Mouse (Mus musculus): Measurements from ENCODE around the gene Edaradd. TPM values are rescaled to one million over a fixed set of nuclear protein-coding genes. Genes with fewer than 3 reads are reported as not detected.

Edaradd gene
- polyA plus RNA-seq, 1 experiment = 0.55 TPM

DNA sequence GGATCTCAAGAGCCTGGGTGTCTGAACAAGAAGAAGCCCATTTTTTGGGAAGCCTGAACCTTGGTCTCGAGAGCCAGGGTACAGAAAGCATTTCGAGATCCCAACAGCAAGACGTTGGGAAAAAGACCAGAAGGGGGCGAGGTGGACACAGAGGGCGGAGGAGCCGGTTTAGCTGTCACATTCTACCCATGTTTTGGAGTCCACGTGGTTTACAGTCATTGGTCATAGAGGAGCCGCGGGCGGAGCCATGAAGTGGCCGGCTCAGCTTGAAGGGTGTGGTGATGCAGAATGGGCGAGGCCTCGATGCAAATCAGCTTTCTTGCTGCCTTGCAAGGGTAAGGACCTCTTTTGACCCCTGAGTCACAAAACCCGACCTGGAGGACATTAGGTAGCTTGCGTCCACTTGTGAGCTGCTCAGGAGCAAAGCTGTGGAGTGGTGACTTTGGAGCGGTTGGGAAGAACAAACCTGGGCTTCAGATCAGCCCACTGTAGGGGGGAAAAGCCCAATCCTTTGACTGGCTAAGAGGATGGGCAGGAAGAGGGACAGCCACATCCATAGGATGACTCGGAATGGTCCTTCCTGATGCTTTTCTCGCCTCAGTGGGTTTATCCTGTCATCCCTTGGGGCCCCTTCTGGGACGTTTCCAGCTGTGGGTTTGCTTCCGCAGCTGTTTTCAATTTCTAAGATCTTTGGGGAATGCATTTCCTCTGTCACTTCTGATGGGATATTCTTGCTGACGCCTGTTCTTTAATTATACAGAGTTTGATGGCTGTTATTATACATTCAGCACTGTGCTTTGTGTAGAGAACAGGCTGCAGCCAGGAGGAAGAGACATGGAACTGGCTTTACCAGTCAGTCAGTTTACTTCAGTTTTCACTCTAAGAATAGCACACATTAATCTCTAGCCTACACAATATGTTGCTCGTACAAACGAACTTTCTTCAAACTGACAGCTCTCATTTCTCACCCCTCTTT lies 22.1 kb upstream of the Edaradd start:
- DNase-seq = peak; percentile 67
- no peak overlapping the region for H3K27ac ChIP-seq (ENCODE audit: insufficient read depth, low read depth, low read length)

DNA sequence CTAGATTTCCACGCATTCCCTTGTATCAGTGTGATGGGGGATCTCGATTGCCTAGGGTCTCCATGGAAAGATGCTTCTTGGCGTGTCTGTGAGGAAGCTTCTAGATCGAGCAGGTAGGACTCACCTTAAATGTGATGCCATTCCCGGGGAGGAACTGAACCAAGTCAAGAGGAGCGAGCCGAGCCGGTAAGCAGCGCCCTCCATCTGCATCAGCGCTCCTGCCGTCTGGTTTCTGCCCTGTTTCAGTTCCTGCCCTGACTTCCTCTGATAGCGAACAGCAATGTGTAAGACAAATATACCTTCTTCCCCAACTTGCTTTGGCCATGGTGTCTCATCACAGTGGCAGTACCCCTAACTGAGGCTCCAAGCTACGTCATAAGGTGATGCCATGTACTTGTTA lies 19.9 kb upstream of the Edaradd start:
- no peak overlapping the region for H3K4me3 ChIP-seq (ENCODE audit: insufficient read depth, low read depth, low read length)
- 70% methylated on average over 13 of the region's 13 CpGs for WGBS

More for the DNA sequence above, 22.1 kb upstream of the Edaradd start:
- TF ChIP-seq CTCF (conservative IDR thresholded peaks at IDR 0.05; ENCODE audit: insufficient read depth, insufficient read length, low read depth, low read length) = peak; percentile 42
- TF ChIP-seq POLR2A (IDR thresholded peaks at IDR 0.05; ENCODE audit: low read depth, low read length) = no peak
- WGBS = 6% methylated on average over 23 of the region's 23 CpGs
- Histone ChIP-seq H3K4me1 (ENCODE audit: control insufficient read depth, insufficient read depth, low read length) (no peaks in the 10 kb centered on the region), H3K27me3 (replicated peaks; ENCODE audit: control insufficient read depth, insufficient read depth, low read length) (no peaks in the 10 kb centered on the region), H3K36me3 (ENCODE audit: control insufficient read depth, insufficient read depth, low read length) (no peaks in the 10 kb centered on the region), H3K4me3 (ENCODE audit: insufficient read depth, low read depth, low read length) (no peak overlapping the region)

DNA sequence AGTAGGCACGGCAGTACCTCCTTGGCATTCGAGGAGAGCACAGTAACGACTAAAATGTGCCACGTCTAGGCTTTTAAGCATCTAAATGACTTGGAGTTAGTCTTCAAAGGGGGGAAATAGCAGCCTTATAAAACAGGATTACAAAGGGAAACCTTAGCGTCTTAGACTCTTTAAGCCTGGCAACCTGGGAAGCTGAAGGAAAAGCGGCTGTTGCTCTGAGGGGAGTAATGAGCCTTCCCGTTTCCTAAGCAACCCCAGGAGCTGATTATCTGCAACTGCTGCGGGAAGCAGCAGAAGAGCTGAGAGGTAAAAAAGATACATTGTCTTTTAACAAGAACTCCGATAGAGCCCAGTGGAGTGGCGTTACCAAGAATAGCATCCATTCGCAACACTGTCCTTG lies 19.5 kb upstream of the Edaradd start:
- Histone ChIP-seq H3K4me3 (ENCODE audit: insufficient read depth, low read depth, low read length) (no peak overlapping the region), H3K27me3 (replicated peaks; ENCODE audit: control insufficient read depth, insufficient read depth, low read length) (no peaks in the 10 kb centered on the region), H3K27ac (ENCODE audit: insufficient read depth, low read depth, low read length) (no peak overlapping the region), H3K36me3 (ENCODE audit: control insufficient read depth, insufficient read depth, low read length) (no peaks in the 10 kb centered on the region), H3K4me1 (ENCODE audit: control insufficient read depth, insufficient read depth, low read length) (no peaks in the 10 kb centered on the region)
- TF ChIP-seq CTCF (conservative IDR thresholded peaks at IDR 0.05; ENCODE audit: insufficient read depth, insufficient read length, low read depth, low read length) (no peak), POLR2A (IDR thresholded peaks at IDR 0.05; ENCODE audit: low read depth, low read length) (no peak)
- DNase-seq = no peak
- 27% methylated on average over 11 of the region's 11 CpGs for WGBS

More for the DNA sequence above, 19.9 kb upstream of the Edaradd start:
- H3K36me3 ChIP-seq (ENCODE audit: control insufficient read depth, insufficient read depth, low read length) = no peaks in the 10 kb centered on the region
- no peak for DNase-seq
- TF ChIP-seq CTCF (conservative IDR thresholded peaks at IDR 0.05; ENCODE audit: insufficient read depth, insufficient read length, low read depth, low read length) (no peak), POLR2A (IDR thresholded peaks at IDR 0.05; ENCODE audit: low read depth, low read length) (no peak)
- no peaks in the 10 kb centered on the region for H3K4me1 ChIP-seq (ENCODE audit: control insufficient read depth, insufficient read depth, low read length)
- no peak overlapping the region for H3K27ac ChIP-seq (ENCODE audit: insufficient read depth, low read depth, low read length)
- H3K27me3 ChIP-seq (replicated peaks; ENCODE audit: control insufficient read depth, insufficient read depth, low read length) = no peaks in the 10 kb centered on the region

DNA sequence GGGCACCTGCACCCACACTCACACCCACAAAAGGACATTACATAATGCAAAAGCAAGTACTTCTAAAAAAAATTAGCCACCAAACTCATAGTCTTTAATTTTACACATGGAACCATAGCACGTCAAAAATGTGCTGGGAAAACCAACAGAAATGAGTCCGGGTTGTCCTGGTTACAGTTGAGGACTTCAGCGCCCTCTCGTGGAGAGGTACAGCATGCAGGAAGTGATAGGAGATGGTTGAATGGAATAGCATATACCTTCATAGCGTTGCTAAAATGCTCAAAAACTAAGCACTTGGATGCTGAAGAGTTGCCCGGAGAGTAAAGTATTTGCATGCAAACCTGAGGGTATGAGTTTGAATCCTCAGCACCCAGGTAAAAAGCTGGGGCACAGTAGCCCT lies 17.7 kb upstream of the Edaradd start:
- TF ChIP-seq CTCF (conservative IDR thresholded peaks at IDR 0.05; ENCODE audit: insufficient read depth, insufficient read length, low read depth, low read length) = peak; percentile 74
- TF ChIP-seq POLR2A (IDR thresholded peaks at IDR 0.05; ENCODE audit: low read depth, low read length) = no peak
- Histone ChIP-seq H3K27me3 (replicated peaks; ENCODE audit: control insufficient read depth, insufficient read depth, low read length) (no peaks in the 10 kb centered on the region), H3K4me3 (ENCODE audit: insufficient read depth, low read depth, low read length) (no peak overlapping the region), H3K27ac (ENCODE audit: insufficient read depth, low read depth, low read length) (no peak overlapping the region), H3K4me1 (ENCODE audit: control insufficient read depth, insufficient read depth, low read length) (no peaks in the 10 kb centered on the region; the same call in 1 of the 2 replicates), H3K36me3 (ENCODE audit: control insufficient read depth, insufficient read depth, low read length) (no peaks in the 10 kb centered on the region)
- WGBS = 65% methylated on average over 6 of the region's 6 CpGs
- DNase-seq = peak; percentile 68

DNA sequence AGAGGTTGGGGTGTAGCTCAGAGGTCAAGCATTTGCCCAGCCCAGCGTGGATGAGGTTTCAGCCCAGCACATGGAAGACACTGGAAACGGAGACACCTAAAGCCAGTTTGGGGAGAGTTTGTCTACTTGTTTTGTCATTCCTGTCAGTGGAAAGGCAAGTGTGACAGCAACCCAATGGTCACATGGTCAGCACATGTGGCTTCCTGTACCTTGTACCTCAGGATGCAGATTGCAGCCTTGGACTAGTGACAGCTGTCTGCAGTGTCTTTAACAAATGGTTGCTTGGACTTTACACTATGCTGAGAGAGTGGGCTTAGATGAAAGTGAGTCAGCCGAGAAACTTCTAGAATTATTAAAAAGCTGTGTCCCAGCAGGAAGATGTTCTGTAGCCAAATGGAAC lies 14.4 kb upstream of the Edaradd start:
- DNase-seq = peak; percentile 60
- no peaks in the 10 kb centered on the region; the same call in 1 of the 2 replicates for H3K4me1 ChIP-seq (ENCODE audit: control insufficient read depth, insufficient read depth, low read length)
- no peaks in the 10 kb centered on the region for H3K27me3 ChIP-seq (replicated peaks; ENCODE audit: control insufficient read depth, insufficient read depth, low read length)
- no peak for TF ChIP-seq POLR2A (IDR thresholded peaks at IDR 0.05; ENCODE audit: low read depth, low read length)
- no peak for TF ChIP-seq CTCF (conservative IDR thresholded peaks at IDR 0.05; ENCODE audit: insufficient read depth, insufficient read length, low read depth, low read length)
- WGBS = 49% methylated on average over 3 of the region's 3 CpGs
- H3K4me3 ChIP-seq (ENCODE audit: insufficient read depth, low read depth, low read length) = no peak overlapping the region
- no peaks in the 10 kb centered on the region for H3K36me3 ChIP-seq (ENCODE audit: control insufficient read depth, insufficient read depth, low read length)
- no peak overlapping the region for H3K27ac ChIP-seq (ENCODE audit: insufficient read depth, low read depth, low read length)

DNA sequence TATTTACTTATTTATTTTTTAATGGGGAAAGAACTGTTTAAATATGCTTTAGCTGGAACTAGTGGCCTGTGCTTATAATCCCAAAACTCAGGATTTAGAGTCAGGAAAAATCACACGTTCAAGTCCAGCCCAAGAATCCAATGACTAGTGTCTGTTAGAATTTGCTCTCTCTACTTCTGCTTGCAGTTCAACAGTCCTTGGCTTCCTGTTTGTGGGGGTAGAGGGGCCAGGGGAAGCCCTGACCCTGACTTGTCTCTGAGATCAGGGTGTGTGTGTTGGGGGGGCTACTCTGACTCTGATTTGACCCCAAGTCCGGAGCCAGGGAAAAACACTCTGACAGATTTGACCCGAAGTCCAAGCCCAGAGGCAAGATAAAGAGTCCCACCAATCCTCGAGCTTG lies 5.4 kb upstream of the Edaradd start:
- DNase-seq = no peak
- 81% methylated on average over 4 of the region's 4 CpGs for WGBS
- Histone ChIP-seq H3K4me3 (ENCODE audit: insufficient read depth, low read depth, low read length) (no peak overlapping the region), H3K27ac (ENCODE audit: insufficient read depth, low read depth, low read length) (no peak overlapping the region), H3K36me3 (ENCODE audit: control insufficient read depth, insufficient read depth, low read length) (no peaks in the 10 kb centered on the region), H3K27me3 (replicated peaks; ENCODE audit: control insufficient read depth, insufficient read depth, low read length) (no peaks in the 10 kb centered on the region), H3K4me1 (ENCODE audit: control insufficient read depth, insufficient read depth, low read length) (no peaks in the 10 kb centered on the region)
- TF ChIP-seq POLR2A (IDR thresholded peaks at IDR 0.05; ENCODE audit: low read depth, low read length) = no peak
- TF ChIP-seq CTCF (conservative IDR thresholded peaks at IDR 0.05; ENCODE audit: insufficient read depth, insufficient read length, low read depth, low read length) = no peak

DNA sequence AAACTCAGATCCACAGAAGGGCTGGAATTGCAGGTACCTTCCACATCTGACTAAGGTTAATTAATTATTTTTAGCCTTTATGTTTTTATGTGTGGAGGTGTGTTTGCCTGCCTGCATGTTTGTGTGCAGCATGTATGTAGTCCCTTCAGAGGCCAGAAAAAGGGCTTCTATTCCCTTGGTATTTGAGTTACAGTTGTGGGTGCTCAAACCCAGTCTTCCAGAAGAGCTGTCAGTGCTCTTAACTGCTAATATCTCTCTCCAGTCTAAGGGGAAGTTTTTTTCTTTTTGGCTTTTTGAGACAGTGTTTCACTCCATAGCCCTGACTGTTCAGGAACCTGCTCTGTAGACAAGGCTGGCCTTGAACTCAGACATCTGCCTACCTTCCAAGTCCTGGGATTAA lies 2.1 kb upstream of the Edaradd start:
- no peak for TF ChIP-seq CTCF (conservative IDR thresholded peaks at IDR 0.05; ENCODE audit: insufficient read depth, insufficient read length, low read depth, low read length)
- no peak for TF ChIP-seq POLR2A (IDR thresholded peaks at IDR 0.05; ENCODE audit: low read depth, low read length)
- no peak for DNase-seq

More for the DNA sequence above, 2.1 kb upstream of the Edaradd start:
- no peak overlapping the region for H3K4me3 ChIP-seq (ENCODE audit: insufficient read depth, low read depth, low read length)
- H3K36me3 ChIP-seq (ENCODE audit: control insufficient read depth, insufficient read depth, low read length) = no peaks in the 10 kb centered on the region
- no peaks in the 10 kb centered on the region for H3K27me3 ChIP-seq (replicated peaks; ENCODE audit: control insufficient read depth, insufficient read depth, low read length)
- no peak overlapping the region for H3K27ac ChIP-seq (ENCODE audit: insufficient read depth, low read depth, low read length)
- no peaks in the 10 kb centered on the region for H3K4me1 ChIP-seq (ENCODE audit: control insufficient read depth, insufficient read depth, low read length)

All from kidney, adult 2 months (tissue).